Mouse (Mus musculus) bone marrow macrophage, adult 2 months (primary cell): Measurements from ENCODE around the gene F2rl2.

ENCODE experiments used
- CTCF ChIP-seq: IDR thresholded peaks from 2 replicates; pipeline ENCODE4 v1.5.1; 2012; ENCODE audit warnings: low read depth, mild to moderate bottlenecking, low read length, moderate library complexity
- POLR2A ChIP-seq: IDR thresholded peaks from 2 replicates; pipeline ENCODE4 v1.6.1; 2012; ENCODE audit warnings: mild to moderate bottlenecking, low read depth, low read length, borderline replicate concordance

DNA sequence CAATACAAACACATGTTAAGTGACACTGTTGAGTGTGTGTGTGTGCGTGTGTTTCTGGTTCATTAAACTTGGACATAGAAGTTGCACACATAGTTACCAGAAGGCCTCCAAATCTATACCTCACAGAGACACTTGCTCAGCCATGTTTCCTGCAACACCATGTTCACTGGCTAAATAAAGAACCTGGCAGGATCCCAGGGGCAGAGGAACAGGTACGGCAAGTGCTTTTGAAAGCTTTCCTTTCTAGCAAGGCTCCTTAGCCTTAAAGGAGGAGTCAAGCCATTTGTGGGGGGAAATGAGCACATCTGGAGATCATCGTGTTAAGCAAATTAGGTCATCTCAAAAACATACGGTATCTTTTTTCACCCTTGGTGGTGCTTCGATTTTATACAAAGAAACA is 6.7 kb downstream of the F2rl2 start:
- TF ChIP-seq CTCF (no peak), POLR2A (no peak)
